Mouse (Mus musculus): ENCODE data around the gene Cdk14. TPM values are rescaled to one million over a fixed set of nuclear protein-coding genes. Genes with fewer than 3 reads are reported as not detected.

The Cdk14 gene
- 3.2 TPM for total RNA-seq (2023)

DNA sequence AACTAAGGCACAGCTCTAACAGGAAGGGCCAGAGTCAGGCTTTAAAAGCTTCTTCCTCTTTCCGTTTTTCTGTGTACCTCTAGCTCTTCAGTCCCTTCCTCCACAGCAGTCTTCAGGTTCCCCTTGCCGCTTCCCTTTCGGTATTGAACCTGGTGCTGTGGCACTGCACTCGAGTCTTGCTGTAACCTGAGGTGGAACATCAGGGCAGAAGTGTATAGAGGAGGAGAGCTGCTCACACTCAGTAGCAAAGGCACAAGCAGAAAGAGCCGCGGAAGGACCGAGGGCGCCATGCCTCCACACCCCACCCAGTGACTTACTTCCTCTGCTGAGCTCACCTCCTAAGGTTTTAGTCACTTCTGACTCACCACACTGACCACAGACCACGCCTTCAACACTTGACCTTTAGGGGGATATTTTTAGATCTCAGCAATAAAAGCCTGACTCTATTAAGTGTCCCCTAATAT, at the start of gene Cdk14:
Cdk14 (minus strand) TSS at position 321 of the 464 bp plus-strand sequence.

GRCm38 (mm10) chr5:4757902-4758301, 662.2 kb downstream of the Cdk14 start, which contains the start of gene Fzd1:
Fzd1 (minus strand) TSS chr5:4758035.

Other genes starting within 250 kb of the Cdk14 start
- not detected for gene 1700015F17Rik, start 58.8 kb upstream of the Cdk14 start, total RNA-seq (2023)
- gene Cldn12, start 94.6 kb upstream of the Cdk14 start, total RNA-seq (2023): 6.7 TPM
- gene Gtpbp10, start 139.2 kb upstream of the Cdk14 start, total RNA-seq (2023): 20.5 TPM
- gene Gm8773, start 153.5 kb upstream of the Cdk14 start, total RNA-seq (2023): not detected
- gene Cfap69, start 243.9 kb upstream of the Cdk14 start, total RNA-seq (2023): not detected